Mouse (Mus musculus): ENCODE measurements at regions not wholly inside any gene's neighbourhood (a gene's known extent, or its start where the extent isn't known, plus 50 kb on each side); places are given as distances from the start of the nearest gene placed in this dataset.
A peak's percentile ranks its signal among the peaks of the same experiment; 100 is the strongest.

GRCm38 (mm10) chr9:92045472-92045905, 147.2 kb upstream of the Plscr5 start:
- Histone ChIP-seq H3K27me3 (replicated peaks) (no peaks in the 10 kb centered on the region), H3K4me1 (no peaks in the 10 kb centered on the region), H3K27ac (replicated peaks) (no peak overlapping the region), H3K4me3 (replicated peaks) (no peak overlapping the region), H3K9ac (replicated peaks) (no peak overlapping the region), H3K9me3 (replicated peaks) (no peaks in the 10 kb centered on the region), H3K36me3 (no peaks in the 10 kb centered on the region), H3K4me2 (no peak overlapping the region)
- no peak for ATAC-seq (ENCODE audit: low FRiP score)
- 55% methylated on average over 3 of the region's 3 CpGs for WGBS

GRCm38 (mm10) chr9:92044161-92044560, 148.6 kb upstream of the Plscr5 start:
- ATAC-seq (ENCODE audit: low FRiP score) = no peak
- H3K36me3 ChIP-seq = no peaks in the 10 kb centered on the region
- H3K4me2 ChIP-seq = no peak overlapping the region
- H3K27me3 ChIP-seq (replicated peaks) = no peaks in the 10 kb centered on the region
- H3K9ac ChIP-seq (replicated peaks) = no peak overlapping the region
- H3K27ac ChIP-seq (replicated peaks) = no peak overlapping the region
- H3K4me3 ChIP-seq (replicated peaks) = no peak overlapping the region
- no peaks in the 10 kb centered on the region for H3K9me3 ChIP-seq (replicated peaks)
- H3K4me1 ChIP-seq = no peaks in the 10 kb centered on the region
- 84% methylated on average over 9 of the region's 9 CpGs for WGBS

GRCm38 (mm10) chr9:92016521-92016920, 176.2 kb upstream of the Plscr5 start:
- H3K4me1 ChIP-seq = no peaks in the 10 kb centered on the region
- no peaks in the 10 kb centered on the region for H3K27me3 ChIP-seq (replicated peaks)
- H3K27ac ChIP-seq (replicated peaks) = no peak overlapping the region
- no peaks in the 10 kb centered on the region for H3K36me3 ChIP-seq
- WGBS = 96% methylated on average over 3 of the region's 3 CpGs
- H3K9me3 ChIP-seq (replicated peaks) = no peaks in the 10 kb centered on the region
- H3K9ac ChIP-seq (replicated peaks) = no peak overlapping the region
- no peak for ATAC-seq (ENCODE audit: low FRiP score)
- no peak overlapping the region for H3K4me3 ChIP-seq (replicated peaks)
- no peak overlapping the region for H3K4me2 ChIP-seq

- H3K9ac ChIP-seq (replicated peaks) = no peak overlapping the region
- no peaks in the 10 kb centered on the region for H3K4me1 ChIP-seq
- no peak for ATAC-seq (ENCODE audit: low FRiP score)
- no peaks in the 10 kb centered on the region for H3K27me3 ChIP-seq (replicated peaks)
- H3K4me3 ChIP-seq (replicated peaks) = no peak overlapping the region
- no peaks in the 10 kb centered on the region for H3K36me3 ChIP-seq
- no peak overlapping the region for H3K4me2 ChIP-seq
- WGBS = 76% methylated on average over 3 of the region's 3 CpGs
- H3K27ac ChIP-seq (replicated peaks) = no peak overlapping the region
- H3K9me3 ChIP-seq (replicated peaks) = no peaks in the 10 kb centered on the region
These were observed 176.8 kb upstream of the Plscr5 start for GRCm38 (mm10) chr9:92015923-92016322.

- Histone ChIP-seq H3K27ac (replicated peaks) (no peak overlapping the region), H3K36me3 (no peaks in the 10 kb centered on the region), H3K4me3 (replicated peaks) (no peak overlapping the region), H3K9me3 (replicated peaks) (peaks cover 4% of the 10 kb centered on the region; the same call in 1 of the 2 replicates), H3K4me2 (no peak overlapping the region), H3K9ac (replicated peaks) (no peak overlapping the region), H3K4me1 (no peaks in the 10 kb centered on the region), H3K27me3 (replicated peaks) (no peaks in the 10 kb centered on the region)
- WGBS = 49% methylated on average over 2 of the region's 2 CpGs
- ATAC-seq (ENCODE audit: low FRiP score) = no peak
These were observed 204.5 kb upstream of the Plscr5 start for GRCm38 (mm10) chr9:91988240-91988639.

- H3K4me3 ChIP-seq (replicated peaks) = no peak overlapping the region
- H3K4me1 ChIP-seq = no peaks in the 10 kb centered on the region
- no peak overlapping the region for H3K27ac ChIP-seq (replicated peaks)
- no peak for ATAC-seq (ENCODE audit: low FRiP score)
- no peak overlapping the region for H3K9ac ChIP-seq (replicated peaks)
- 67% methylated on average over 9 of the region's 9 CpGs for whole genome bisulfite sequencing
- peaks cover 4% of the 10 kb centered on the region; the same call in 1 of the 2 replicates for H3K9me3 ChIP-seq (replicated peaks)
- no peaks in the 10 kb centered on the region for H3K36me3 ChIP-seq
- no peak overlapping the region for H3K4me2 ChIP-seq
- no peaks in the 10 kb centered on the region for H3K27me3 ChIP-seq (replicated peaks)
These were observed 210.6 kb upstream of the Plscr5 start for GRCm38 (mm10) chr9:91981955-91982621.

- no peaks in the 10 kb centered on the region for H3K4me1 ChIP-seq
- no peak overlapping the region for H3K27ac ChIP-seq (replicated peaks)
- no peak overlapping the region for H3K9ac ChIP-seq (replicated peaks)
- ATAC-seq (ENCODE audit: low FRiP score) = no peak
- peaks cover 4% of the 10 kb centered on the region; the same call in 1 of the 2 replicates for H3K9me3 ChIP-seq (replicated peaks)
- H3K4me2 ChIP-seq = no peak overlapping the region
- H3K27me3 ChIP-seq (replicated peaks) = no peaks in the 10 kb centered on the region
- WGBS = 78% methylated on average over 3 of the region's 3 CpGs
- H3K36me3 ChIP-seq = no peaks in the 10 kb centered on the region
- no peak overlapping the region for H3K4me3 ChIP-seq (replicated peaks)
These were observed 211.2 kb upstream of the Plscr5 start for GRCm38 (mm10) chr9:91981499-91981898.

GRCm38 (mm10) chr9:91964051-91964450, 228.7 kb upstream of the Plscr5 start:
- no peaks in the 10 kb centered on the region for H3K36me3 ChIP-seq
- no peak overlapping the region for H3K9ac ChIP-seq (replicated peaks)
- H3K4me3 ChIP-seq (replicated peaks) = no peak overlapping the region
- no peak overlapping the region for H3K27ac ChIP-seq (replicated peaks)
- no peaks in the 10 kb centered on the region for H3K9me3 ChIP-seq (replicated peaks)
- no peak overlapping the region for H3K4me2 ChIP-seq
- 70% methylated on average over 2 of the region's 2 CpGs for WGBS
- H3K4me1 ChIP-seq = no peaks in the 10 kb centered on the region
- H3K27me3 ChIP-seq (replicated peaks) = no peaks in the 10 kb centered on the region
- no peak for ATAC-seq (ENCODE audit: low FRiP score)

GRCm38 (mm10) chr9:91962726-91963125, 230.0 kb upstream of the Plscr5 start:
- ATAC-seq (ENCODE audit: low FRiP score) = no peak
- H3K27me3 ChIP-seq (replicated peaks) = no peaks in the 10 kb centered on the region
- H3K4me1 ChIP-seq = no peaks in the 10 kb centered on the region
- H3K9ac ChIP-seq (replicated peaks) = no peak overlapping the region
- 84% methylated on average over 1 of the region's 1 CpGs for WGBS
- H3K4me3 ChIP-seq (replicated peaks) = no peak overlapping the region
- H3K4me2 ChIP-seq = no peak overlapping the region
- no peak overlapping the region for H3K27ac ChIP-seq (replicated peaks)
- no peaks in the 10 kb centered on the region for H3K36me3 ChIP-seq
- no peaks in the 10 kb centered on the region for H3K9me3 ChIP-seq (replicated peaks)

- no peak overlapping the region for H3K27ac ChIP-seq (replicated peaks)
- no peak overlapping the region for H3K4me2 ChIP-seq
- ATAC-seq (ENCODE audit: low FRiP score) = no peak
- H3K36me3 ChIP-seq = no peaks in the 10 kb centered on the region
- no peaks in the 10 kb centered on the region for H3K27me3 ChIP-seq (replicated peaks)
- no peaks in the 10 kb centered on the region for H3K9me3 ChIP-seq (replicated peaks)
- 74% methylated on average over 1 of the region's 1 CpGs for WGBS
- H3K9ac ChIP-seq (replicated peaks) = no peak overlapping the region
- no peak overlapping the region for H3K4me3 ChIP-seq (replicated peaks)
- H3K4me1 ChIP-seq = no peaks in the 10 kb centered on the region
These were observed 231.1 kb upstream of the Plscr5 start for GRCm38 (mm10) chr9:91961666-91962065.

GRCm38 (mm10) chr9:91960556-91961325, 232.0 kb upstream of the Plscr5 start:
- Histone ChIP-seq H3K9ac (replicated peaks) (no peak overlapping the region), H3K4me1 (no peaks in the 10 kb centered on the region), H3K4me3 (replicated peaks) (no peak overlapping the region), H3K4me2 (no peak overlapping the region), H3K9me3 (replicated peaks) (no peaks in the 10 kb centered on the region), H3K27me3 (replicated peaks) (no peaks in the 10 kb centered on the region), H3K36me3 (no peaks in the 10 kb centered on the region), H3K27ac (replicated peaks) (no peak overlapping the region)
- no peak for ATAC-seq (ENCODE audit: low FRiP score)
- WGBS = 74% methylated on average over 14 of the region's 14 CpGs

- Histone ChIP-seq H3K9ac (replicated peaks) (no peak overlapping the region), H3K27me3 (replicated peaks) (no peaks in the 10 kb centered on the region), H3K4me3 (replicated peaks) (no peak overlapping the region), H3K27ac (replicated peaks) (no peak overlapping the region), H3K36me3 (no peaks in the 10 kb centered on the region), H3K4me1 (no peaks in the 10 kb centered on the region), H3K4me2 (no peak overlapping the region), H3K9me3 (replicated peaks) (no peaks in the 10 kb centered on the region)
- peak; percentile 75; the same call in 1 of the 2 replicates for ATAC-seq (ENCODE audit: low FRiP score)
- 5% methylated on average over 1 of the region's 1 CpGs for WGBS
These were observed 233.1 kb upstream of the Plscr5 start for GRCm38 (mm10) chr9:91959592-91959991.
